Mouse (Mus musculus): ENCODE measurements around the gene Wscd1.

Gene Wscd1

DNA sequence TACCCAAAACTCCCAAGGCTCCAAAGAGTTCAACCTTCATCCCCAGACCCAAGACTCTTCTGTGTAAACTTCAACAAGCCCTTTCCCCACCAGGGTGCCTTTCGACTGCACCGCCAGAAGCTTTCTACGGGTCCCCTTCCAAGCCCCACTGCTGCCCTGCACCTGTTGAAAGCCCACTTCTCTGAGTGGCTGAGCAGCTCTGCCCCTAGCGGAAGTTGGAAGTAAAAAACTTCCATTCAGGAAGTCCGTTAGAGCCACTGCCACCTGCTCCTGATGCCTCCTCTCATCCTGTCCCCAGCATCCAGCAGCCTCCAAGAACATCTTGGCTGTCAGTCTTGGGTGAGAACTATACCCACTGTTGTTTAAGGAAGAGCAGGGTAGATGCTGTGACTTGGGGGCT lies at the start of gene Wscd1:
Wscd1 (plus strand) TSS at position 250 of the 400 bp plus-strand sequence.
- peak; percentile 71 for DNase-seq

- DNase-seq, result peak; percentile 25
Observed at GRCm38 (mm10) chr11:71728066-71728465, 21.7 kb upstream of the Wscd1 start.

- no peak for DNase-seq
Observed at GRCm38 (mm10) chr11:71729287-71729686, 20.4 kb upstream of the Wscd1 start.

DNA sequence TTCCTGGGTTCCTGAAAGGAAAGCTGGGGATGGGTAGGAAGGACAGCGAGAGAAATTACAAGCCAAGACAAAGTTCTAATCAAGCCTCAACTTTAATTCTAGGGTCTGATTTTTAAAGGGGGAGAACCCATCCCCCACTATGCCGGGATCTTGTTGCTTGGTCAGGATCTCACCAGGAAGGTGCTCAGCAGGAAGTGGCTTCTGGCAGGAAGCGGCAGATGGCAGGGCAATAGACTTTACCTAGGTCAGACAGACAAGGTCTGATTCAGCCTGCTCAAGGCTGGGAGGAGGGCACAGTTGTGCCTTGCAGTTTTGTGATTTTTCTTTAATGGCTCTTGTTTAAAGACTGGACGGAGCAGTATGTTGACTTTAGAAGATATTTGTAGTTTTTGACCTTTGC lies 15.9 kb upstream of the Wscd1 start:
- peak; percentile 52 for DNase-seq

DNA sequence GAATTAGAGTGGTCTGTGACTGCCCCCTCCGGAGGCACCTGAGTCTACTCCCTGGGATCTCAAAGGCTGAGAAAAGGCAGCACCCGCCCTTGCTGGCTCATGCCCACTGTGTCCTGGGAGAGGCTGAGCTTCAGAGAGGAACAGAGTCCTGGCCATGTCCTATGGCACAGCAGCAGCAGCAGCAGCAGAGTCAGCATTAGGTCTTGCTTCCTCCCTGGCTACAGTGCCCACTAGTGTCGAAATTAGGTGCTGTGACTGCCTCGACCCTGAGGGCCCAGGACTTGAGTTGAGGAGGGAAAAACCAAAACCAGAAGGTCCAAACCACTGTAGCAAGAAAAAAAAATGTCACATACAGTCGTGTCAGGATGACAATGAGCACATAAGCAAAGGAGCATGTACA lies 12.6 kb upstream of the Wscd1 start:
- DNase-seq, result peak; percentile 42

GRCm38 (mm10) chr11:71738501-71739045 lies 11.1 kb upstream of the Wscd1 start:
- DNase-seq, result no peak

DNA sequence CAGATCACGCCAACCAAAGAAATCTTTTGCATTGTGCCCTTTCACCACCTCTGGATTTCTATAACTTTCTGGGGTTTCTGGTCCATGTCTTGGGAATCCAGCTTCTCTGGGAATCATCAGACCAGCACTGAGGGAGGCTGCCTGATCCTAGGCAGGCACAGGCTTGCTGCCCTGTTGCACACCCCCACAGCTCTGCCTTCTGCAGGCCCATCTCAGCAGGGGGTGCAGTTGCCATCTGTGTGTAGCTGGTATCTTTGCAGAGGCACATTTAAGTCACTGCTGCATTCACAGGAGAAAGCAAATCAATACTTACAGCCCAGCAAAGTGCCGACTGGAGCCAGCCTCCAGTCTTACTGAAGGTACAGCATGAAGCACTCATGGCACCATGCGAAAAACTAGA lies 3.8 kb upstream of the Wscd1 start:
- DNase-seq, result no peak

GRCm38 (mm10) chr11:71747719-71748118 lies 2.0 kb upstream of the Wscd1 start:
- DNase-seq, result no peak

- no peak for DNase-seq
Observed at GRCm38 (mm10) chr11:71750534-71751173, 934 bp downstream of the Wscd1 start.

- peak; percentile 82 for DNase-seq
Observed at GRCm38 (mm10) chr11:71751174-71751611, 1.5 kb downstream of the Wscd1 start.

- no peak for DNase-seq
Observed at GRCm38 (mm10) chr11:71751689-71752088, 2.0 kb downstream of the Wscd1 start.

- no peak for DNase-seq
Observed at GRCm38 (mm10) chr11:71752626-71753025, 2.9 kb downstream of the Wscd1 start.

DNA sequence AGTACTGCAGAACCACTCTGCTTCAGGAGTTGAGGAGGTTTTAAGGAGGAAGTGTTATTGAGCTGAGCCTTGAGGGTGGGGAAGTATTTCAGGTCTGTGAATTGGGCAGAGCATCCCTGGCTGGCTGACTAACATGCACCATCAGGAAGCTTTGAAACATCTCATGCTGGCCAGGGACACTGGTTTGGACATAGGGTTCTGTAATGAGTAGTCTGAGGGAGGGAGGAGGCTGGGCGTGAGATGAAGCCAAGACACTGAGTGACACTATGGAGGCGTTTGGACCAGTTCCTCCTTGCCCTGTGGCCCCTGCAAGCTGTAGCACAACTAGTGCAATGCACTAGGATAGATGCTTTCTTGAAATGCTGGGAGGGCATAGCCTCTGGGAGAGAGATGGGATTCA lies 5.4 kb downstream of the Wscd1 start:
- no peak for DNase-seq

- no peak for DNase-seq
Observed at GRCm38 (mm10) chr11:71756325-71756724, 6.6 kb downstream of the Wscd1 start.

DNA sequence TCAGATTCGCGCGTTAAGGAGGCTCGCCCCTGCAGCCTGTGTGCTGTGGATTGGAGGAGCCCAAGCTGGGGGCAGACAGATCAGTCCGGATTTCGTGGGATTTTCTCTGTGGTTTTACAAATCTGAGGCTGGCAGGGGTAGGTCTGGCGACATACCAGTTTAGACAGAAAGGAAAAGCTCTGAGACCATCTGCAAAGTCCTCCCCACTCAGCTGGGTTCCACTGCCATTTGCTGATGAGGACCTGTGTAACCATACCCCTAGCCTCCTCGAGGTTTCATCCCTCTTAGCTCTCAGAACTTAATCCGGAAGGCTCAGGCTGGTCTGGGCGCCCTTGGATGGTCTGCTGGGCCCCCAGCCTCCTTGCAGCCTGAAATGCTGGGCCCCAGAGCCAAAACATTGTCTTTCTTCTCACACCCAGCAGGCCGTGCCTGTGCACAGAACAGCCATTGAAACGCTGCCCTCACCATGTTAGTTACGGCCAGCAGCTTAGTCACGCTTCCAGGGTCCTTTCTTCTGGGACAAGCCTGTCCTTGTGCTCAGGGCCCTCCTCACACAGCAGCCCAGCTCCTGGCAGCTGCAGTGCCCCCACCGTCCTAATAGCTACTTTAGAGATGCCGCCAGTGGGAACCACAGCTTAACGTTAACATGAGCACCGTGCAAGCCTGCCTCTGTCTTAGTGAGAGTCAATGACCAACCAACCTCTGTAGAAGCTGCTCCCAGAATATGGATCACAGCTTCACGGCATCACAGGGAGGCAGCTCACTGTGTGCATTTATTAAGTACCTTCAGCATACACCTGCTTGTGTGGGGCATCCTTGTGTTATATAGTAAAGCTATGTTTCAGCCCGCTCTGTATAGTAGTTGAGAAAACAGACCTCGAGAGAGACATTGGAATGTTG lies 8.7 kb downstream of the Wscd1 start:
- no peak for DNase-seq

- no peak for DNase-seq
Observed at GRCm38 (mm10) chr11:71760991-71761390, 11.3 kb downstream of the Wscd1 start.

GRCm38 (mm10) chr11:71763154-71763553 lies 13.4 kb downstream of the Wscd1 start:
- DNase-seq, result no peak

DNA sequence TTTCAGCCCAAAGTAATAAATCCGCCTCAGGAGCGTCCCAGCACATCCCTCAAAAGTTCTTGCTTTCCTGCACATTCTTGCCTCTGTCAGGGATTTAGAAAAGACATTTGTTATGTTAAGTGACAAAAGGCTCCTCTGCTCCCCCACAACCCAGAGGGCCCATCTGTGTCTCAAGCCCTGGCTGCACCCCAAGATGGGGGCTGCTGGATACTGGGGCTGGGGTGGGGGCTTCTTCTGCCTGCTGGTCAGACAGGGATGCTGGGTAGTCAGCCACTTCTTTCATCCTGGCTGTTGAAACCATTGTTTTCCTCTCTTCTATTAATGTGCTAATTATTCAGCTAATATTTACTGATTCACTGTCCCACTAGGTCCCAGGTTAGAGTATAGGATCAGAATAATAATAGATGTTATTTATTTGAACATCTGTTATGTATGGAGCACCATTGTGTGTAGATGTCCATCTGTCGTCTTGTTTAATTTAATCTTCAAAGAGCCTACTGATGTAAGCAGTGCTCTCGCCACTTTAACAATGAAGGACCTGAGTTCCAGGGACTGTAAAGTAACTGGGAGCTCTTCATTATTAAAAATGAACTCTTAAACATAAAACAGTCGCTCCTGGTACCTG lies 14.0 kb downstream of the Wscd1 start:
- no peak for DNase-seq

DNA sequence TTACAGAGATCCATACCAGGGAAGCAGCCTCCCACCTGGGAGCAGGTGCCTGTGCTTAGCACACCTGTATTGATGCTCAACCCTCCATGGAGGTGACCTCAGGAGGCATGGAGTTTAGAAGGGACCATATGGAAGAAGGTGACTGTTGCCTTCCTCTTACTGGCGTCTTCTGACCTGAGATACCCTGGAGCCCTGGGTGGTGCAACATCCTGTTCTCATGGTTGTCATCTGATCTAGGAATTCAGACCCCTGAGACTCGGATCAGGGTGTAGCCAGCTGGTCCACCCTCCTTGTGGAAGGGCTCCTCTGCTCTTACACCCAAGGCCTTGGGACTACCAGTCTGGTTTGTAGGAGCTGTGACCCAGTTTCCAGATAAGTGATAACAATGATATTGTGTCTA lies 15.0 kb downstream of the Wscd1 start:
- no peak for DNase-seq

DNA sequence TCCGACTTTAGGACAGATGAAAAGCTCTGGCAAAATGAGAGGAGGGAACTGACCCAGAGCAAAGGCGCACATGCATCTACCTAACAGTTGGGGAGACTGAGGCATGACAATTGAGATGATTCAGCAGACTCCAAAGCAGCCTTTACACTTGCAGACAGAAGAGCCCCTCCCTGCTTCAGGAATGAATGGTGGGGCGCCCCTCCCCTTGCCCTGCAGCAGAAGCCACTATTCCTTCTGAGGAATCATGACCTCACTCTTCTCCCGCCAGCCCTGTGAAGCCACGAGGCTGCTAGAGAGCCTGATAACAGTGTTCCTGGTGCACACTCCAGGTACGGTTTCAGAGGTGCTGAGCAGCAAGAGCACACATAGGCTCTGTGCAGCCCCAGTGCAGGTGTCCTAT lies 15.6 kb downstream of the Wscd1 start:
- DNase-seq, result no peak

DNA sequence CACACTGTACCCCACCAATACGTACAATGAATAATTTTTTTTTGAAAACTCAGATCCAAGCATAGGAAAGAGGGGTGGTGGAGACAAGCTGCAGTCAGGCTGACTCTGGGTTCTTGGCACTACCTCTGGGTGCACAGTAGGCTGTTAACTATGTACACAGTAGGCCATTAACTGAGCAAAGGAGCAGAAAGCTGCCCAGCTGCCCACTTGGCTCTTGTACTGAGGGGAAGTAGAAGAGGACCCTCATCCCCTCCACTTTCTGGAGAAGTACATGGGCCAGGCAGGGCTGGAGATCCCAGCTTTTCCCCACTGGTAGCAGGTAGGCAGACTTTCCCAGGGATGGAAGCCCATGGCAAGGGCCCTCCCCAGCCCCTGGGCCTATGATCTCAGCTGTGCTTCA lies 16.7 kb downstream of the Wscd1 start:
- DNase-seq, result no peak

DNA sequence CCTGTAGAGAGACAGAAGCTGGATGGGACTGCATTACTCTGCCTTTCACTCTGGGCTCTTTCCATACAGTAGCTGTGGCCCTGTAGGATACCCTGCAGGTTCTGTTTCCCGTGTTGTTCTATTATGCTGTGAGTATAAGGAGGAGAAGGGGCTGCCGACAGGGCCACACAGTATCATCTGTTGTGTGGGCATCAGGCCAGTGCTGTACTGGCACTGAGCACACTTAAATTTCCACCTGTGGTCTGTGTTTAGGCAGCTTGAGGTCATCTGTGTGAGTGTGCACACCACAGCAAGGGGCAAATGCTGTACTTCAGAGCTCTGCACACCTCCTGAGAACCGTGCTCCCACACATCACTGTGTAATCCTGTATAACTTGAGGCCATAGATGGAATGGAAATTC lies 18.0 kb downstream of the Wscd1 start:
- no peak for DNase-seq

GRCm38 (mm10) chr11:71769744-71770143 lies 20.0 kb downstream of the Wscd1 start:
- no peak for DNase-seq

DNA sequence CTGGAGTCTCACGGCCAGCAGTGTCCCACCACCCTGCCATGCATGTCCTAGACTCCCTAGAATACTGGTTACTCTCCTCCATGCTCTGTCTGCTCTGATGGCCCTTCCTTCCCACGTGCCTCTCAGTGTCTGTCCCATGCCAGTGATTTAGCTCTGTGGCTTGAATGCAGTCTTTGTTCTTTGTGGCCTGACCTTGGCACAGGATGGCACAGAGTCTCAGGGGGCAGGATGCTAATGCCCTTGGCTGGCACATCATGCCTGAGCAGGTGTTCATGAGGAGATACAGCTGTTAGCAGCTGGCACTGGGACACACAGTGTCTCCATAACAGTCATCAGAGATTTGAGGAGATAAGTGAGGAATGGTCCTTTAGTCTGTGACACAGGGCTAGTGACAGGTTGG lies 20.8 kb downstream of the Wscd1 start:
- DNase-seq, result no peak

Measured in thymus, postnatal 25 days (tissue).